ENCODE assay signal across 19 mouse cellular contexts in genomic region chr17:69199827-69200226, GRCm38 (mm10).
DNase-seq lines count a peak whose midpoint lies in the region; ATAC-seq lines count a peak whose summit lies in the region.
"Had no signal": no experiment of that assay in that cellular context is flagged by ENCODE, and none has a peak within 500 bp of the region (broad histone marks: within the 10 kb centered on the region; RNA-seq: fewer than 3 reads in every experiment).

No protein-coding gene starts in this region.

- H3K4me1 ChIP-seq in kidney, embryonic 16.5 days (ENCODE audit: insufficient read depth, low read length) = 0 out of 2 replicates have a peak, but pooled peaks cover 3% of the 10 kb centered on the region
- H3K4me1 ChIP-seq: forebrain, embryonic 15.5 days had no signal

- H3K9me3 ChIP-seq in kidney, embryonic 16.5 days (ENCODE audit: low read length) = no peaks in the 10 kb centered on the region
- H3K9me3 ChIP-seq: embryonic facial prominence, embryonic 10.5 days; embryonic facial prominence, embryonic 12.5 days; forebrain, embryonic 13.5 days; forebrain, embryonic 15.5 days had no signal

- no peaks in the 10 kb centered on the region for H3K27me3 ChIP-seq in kidney, embryonic 16.5 days (ENCODE audit: insufficient read depth, low read length)
- H3K27me3 ChIP-seq: embryonic facial prominence, embryonic 12.5 days; forebrain, embryonic 13.5 days; forebrain, embryonic 15.5 days had no signal

- no peak overlapping the region for H3K4me3 ChIP-seq in kidney, embryonic 16.5 days (ENCODE audit: low read length)
- H3K4me3 ChIP-seq: embryonic facial prominence, embryonic 10.5 days; embryonic facial prominence, embryonic 12.5 days; forebrain, embryonic 13.5 days; forebrain, embryonic 15.5 days had no signal

- ATAC-seq in common myeloid progenitor, adult 5-6 weeks (replicated peaks; ENCODE audit: low read depth, poor library complexity, severe bottlenecking) = peak; percentile 85
- peak; percentile 86 for ATAC-seq in granulocyte monocyte progenitor cell, adult 5-6 weeks (replicated peaks; ENCODE audit: poor library complexity, severe bottlenecking)
- ATAC-seq in megakaryocyte progenitor cell, adult 5-6 weeks (replicated peaks; ENCODE audit: poor library complexity) = peak; percentile 85
- ATAC-seq in kidney, embryonic 16.5 days (ENCODE audit: low FRiP score, low TSS enrichment) = no peak
- ATAC-seq: forebrain, embryonic 13.5 days; forebrain, embryonic 15.5 days; forebrain, postnatal 0 days had no signal

- H3K9ac ChIP-seq in kidney, embryonic 16.5 days (replicated peaks; ENCODE audit: low read length) = no peak overlapping the region
- H3K9ac ChIP-seq: embryonic facial prominence, embryonic 12.5 days; forebrain, embryonic 13.5 days; forebrain, embryonic 15.5 days; forebrain, postnatal 0 days had no signal

- H3K4me2 ChIP-seq in kidney, embryonic 16.5 days (replicated peaks; ENCODE audit: low read depth, low read length) = no peak overlapping the region
- H3K4me2 ChIP-seq: embryonic facial prominence, embryonic 12.5 days; forebrain, embryonic 13.5 days; forebrain, embryonic 15.5 days had no signal

- H3K36me3 ChIP-seq in kidney, embryonic 16.5 days (ENCODE audit: insufficient read depth, low read length) = no peaks in the 10 kb centered on the region
- H3K36me3 ChIP-seq: embryonic facial prominence, embryonic 10.5 days; embryonic facial prominence, embryonic 12.5 days; forebrain, embryonic 15.5 days had no signal

- H3K27ac ChIP-seq in kidney, embryonic 16.5 days (ENCODE audit: low read length) = no peak overlapping the region
- H3K27ac ChIP-seq: embryonic facial prominence, embryonic 10.5 days; embryonic facial prominence, embryonic 12.5 days; forebrain, embryonic 13.5 days; forebrain, embryonic 15.5 days had no signal

- no peak for DNase-seq in urinary bladder, adult 2 months (ENCODE audit: low spot score)
- DNase-seq: adrenal gland, adult 2 months; adrenal gland, postnatal 10 days; adrenal gland, postnatal 25 days; cerebellum, adult 11 months; cerebellum, adult 18-20 months; cerebellum, adult 8-10 months; cerebellum, adult 9-11 months; cerebellum, postnatal 14 days; cerebellum, postnatal 36 days; forebrain, postnatal 0 days had no signal

- WGBS in kidney, embryonic 16.5 days = 88% methylated on average over 6 of the region's 6 CpGs
